Mouse (Mus musculus) hindbrain, embryonic 11.5 days (tissue): ENCODE data around the gene Nfasc. TPM values are rescaled to one million over a fixed set of nuclear protein-coding genes. Genes with fewer than 3 reads are reported as not detected.

ENCODE experiments used
- ATAC-seq: fragments of 200-750 bp; cut with Nextera tagmentation; 2 replicates; pipeline ENCODE4 v1.8.0; 2017; ENCODE audit warnings: mild to moderate bottlenecking, moderate TSS enrichment, moderate library complexity; ENCODE audit not compliant: low FRiP score
- DNase-seq: peaks from one replicate; pipeline ENCODE4 v3.0.0-alpha.2; 2015; ENCODE audit warnings: low spot score
- H3K27ac ChIP-seq: fragments of 300-500 bp; sonication (generic); 2 replicates; pipeline ENCODE4 v1.5.1; 2014; ENCODE audit warnings: mild to moderate bottlenecking, low read depth, low read length
- H3K27me3 ChIP-seq: fragments of 300-500 bp; sonication (generic); 2 replicates; pipeline ENCODE4 v1.6.1; 2014; ENCODE audit warnings: mild to moderate bottlenecking, low read length, moderate library complexity, mixed read lengths; ENCODE audit not compliant: control insufficient read depth, insufficient read depth
- H3K36me3 ChIP-seq: fragments of 300-500 bp; sonication (generic); 2 replicates; pipeline ENCODE4 v1.6.1; 2014; ENCODE audit warnings: mild to moderate bottlenecking, low read length, moderate library complexity, mixed read lengths; ENCODE audit not compliant: control insufficient read depth, insufficient read depth
- H3K4me1 ChIP-seq: fragments of 300-500 bp; sonication (generic); replicated peaks from 2 replicates; pipeline ENCODE4 v1.6.1; 2014; ENCODE audit warnings: low read length, mixed read lengths; ENCODE audit not compliant: control insufficient read depth, insufficient read depth
- H3K4me2 ChIP-seq: fragments of 300-500 bp; sonication (generic); replicated peaks from 2 replicates; pipeline ENCODE4 v1.6.1; 2014; ENCODE audit warnings: mild to moderate bottlenecking, low read depth, low read length
- H3K4me3 ChIP-seq: fragments of 300-500 bp; sonication (generic); 2 replicates; pipeline ENCODE4 v1.5.1; 2014; ENCODE audit warnings: low read depth, low read length
- H3K9ac ChIP-seq: fragments of 300-500 bp; sonication (generic); 2 replicates; pipeline ENCODE4 v1.6.1; 2014; ENCODE audit warnings: low read depth, low read length
- H3K9me3 ChIP-seq: fragments of 300-500 bp; sonication (generic); 2 replicates; pipeline ENCODE4 v1.6.1; 2016; ENCODE audit warnings: low read length; ENCODE audit not compliant: control insufficient read depth
- WGBS: fragments of 180-500 bp; shearing (Covaris S2); extraction: QIAGEN DNeasy Blood & Tissue Kit; methylation state at CpG from one replicate; pipeline ENCODE4 v1.1.7; 2014; 5-methylcytosine and 5-hydroxymethylcytosine counted together
- polyA plus RNA-seq: library from polyadenylated mRNA; unstranded; fragments of >200 nt; fragmentation: Nextera tagmentation; extraction: Ambion mirVana; gene quantifications from 2 replicates; pipeline ENCODE4 v1.2.1, GENCODE M21; 2014

Nfasc gene
- polyA plus RNA-seq, 1 experiment from 2014 or later = 38.0 TPM

GRCm38 (mm10) chr1:132567336-132568125 lies 174.1 kb downstream of the Nfasc start:
- H3K9ac ChIP-seq = no peak overlapping the region
- 85% methylated on average over 11 of the region's 11 CpGs for WGBS
- no peak overlapping the region for H3K27ac ChIP-seq

GRCm38 (mm10) chr1:132565766-132566165 lies 175.8 kb downstream of the Nfasc start:
- H3K4me3 ChIP-seq = no peak overlapping the region
- no peaks in the 10 kb centered on the region for H3K27me3 ChIP-seq
- H3K4me2 ChIP-seq = no peak overlapping the region
- H3K27ac ChIP-seq = no peak overlapping the region
- no peak for DNase-seq
- no peaks in the 10 kb centered on the region for H3K9me3 ChIP-seq
- H3K9ac ChIP-seq = no peak overlapping the region
- no peaks in the 10 kb centered on the region for H3K36me3 ChIP-seq
- 77% methylated on average over 7 of the region's 7 CpGs for WGBS
- ATAC-seq = no peak
- H3K4me1 ChIP-seq = peaks cover 9% of the 10 kb centered on the region

More at GRCm38 (mm10) chr1:132567336-132568125, 174.1 kb downstream of the Nfasc start:
- H3K36me3 ChIP-seq = no peaks in the 10 kb centered on the region
- no peak for ATAC-seq
- DNase-seq = no peak
- H3K4me3 ChIP-seq = no peak overlapping the region
- H3K9me3 ChIP-seq = no peaks in the 10 kb centered on the region
- 0 out of 2 replicates have a peak, but pooled peaks cover 4% of the 10 kb centered on the region for H3K4me1 ChIP-seq
- H3K4me2 ChIP-seq = no peak overlapping the region
- H3K27me3 ChIP-seq = no peaks in the 10 kb centered on the region

GRCm38 (mm10) chr1:132564946-132565345 lies 176.7 kb downstream of the Nfasc start:
- WGBS = 37% methylated on average over 6 of the region's 6 CpGs
- Histone ChIP-seq H3K4me2 (no peak overlapping the region), H3K27ac (no peak overlapping the region), H3K4me3 (no peak overlapping the region), H3K9me3 (no peaks in the 10 kb centered on the region), H3K36me3 (no peaks in the 10 kb centered on the region), H3K27me3 (no peaks in the 10 kb centered on the region), H3K9ac (no peak overlapping the region), H3K4me1 (peaks cover 9% of the 10 kb centered on the region)
- no peak for ATAC-seq
- no peak for DNase-seq

- peak; percentile 68 for ATAC-seq
- Histone ChIP-seq H3K36me3 (no peaks in the 10 kb centered on the region), H3K27ac (peak overlapping the region; percentile 90), H3K4me2 (no peak overlapping the region), H3K4me1 (peaks cover 25% of the 10 kb centered on the region), H3K9ac (no peak overlapping the region), H3K4me3 (no peak overlapping the region), H3K27me3 (no peaks in the 10 kb centered on the region), H3K9me3 (no peaks in the 10 kb centered on the region)
- peak; percentile 73 for DNase-seq
- WGBS = 15% methylated on average over 10 of the region's 10 CpGs
These were observed 179.2 kb downstream of the Nfasc start for GRCm38 (mm10) chr1:132562337-132562795.

GRCm38 (mm10) chr1:132560907-132561700 lies 180.5 kb downstream of the Nfasc start:
- no peak for ATAC-seq
- Histone ChIP-seq H3K4me3 (no peak overlapping the region), H3K36me3 (no peaks in the 10 kb centered on the region), H3K27me3 (no peaks in the 10 kb centered on the region), H3K9me3 (no peaks in the 10 kb centered on the region), H3K4me2 (no peak overlapping the region), H3K27ac (peak overlapping the region; percentile 90), H3K9ac (no peak overlapping the region), H3K4me1 (peaks cover 25% of the 10 kb centered on the region)
- WGBS = 77% methylated on average over 8 of the region's 8 CpGs
- no peak for DNase-seq

GRCm38 (mm10) chr1:132559045-132559444 lies 182.6 kb downstream of the Nfasc start:
- no peaks in the 10 kb centered on the region for H3K9me3 ChIP-seq
- no peak overlapping the region for H3K4me2 ChIP-seq
- DNase-seq (peak; percentile 65), ATAC-seq (peak; percentile 56; the same call in 1 of the 2 replicates)
- no peak overlapping the region for H3K4me3 ChIP-seq
- peaks cover 25% of the 10 kb centered on the region for H3K4me1 ChIP-seq
- H3K36me3 ChIP-seq = no peaks in the 10 kb centered on the region
- H3K9ac ChIP-seq = no peak overlapping the region
- H3K27me3 ChIP-seq = no peaks in the 10 kb centered on the region
- WGBS = 3% methylated on average over 6 of the region's 6 CpGs
- peak overlapping the region; percentile 90 for H3K27ac ChIP-seq

- H3K9me3 ChIP-seq = no peaks in the 10 kb centered on the region
- H3K27ac ChIP-seq = peak overlapping the region; percentile 90
- H3K4me3 ChIP-seq = no peak overlapping the region
- 20% methylated on average over 9 of the region's 9 CpGs for WGBS
- ATAC-seq = peak; percentile 66
- H3K27me3 ChIP-seq = no peaks in the 10 kb centered on the region
- no peak overlapping the region for H3K9ac ChIP-seq
- peak; percentile 71 for DNase-seq
- no peak overlapping the region for H3K4me2 ChIP-seq
- H3K36me3 ChIP-seq = no peaks in the 10 kb centered on the region
- H3K4me1 ChIP-seq = peaks cover 25% of the 10 kb centered on the region
These were observed 183.5 kb downstream of the Nfasc start for GRCm38 (mm10) chr1:132557901-132558631.

GRCm38 (mm10) chr1:132543789-132544188 lies 197.8 kb downstream of the Nfasc start:
- Histone ChIP-seq H3K4me1 (peaks cover 5% of the 10 kb centered on the region; the same call in 1 of the 2 replicates), H3K27ac (0 out of 2 replicates have a peak overlapping the region, but pooled peaks have one; percentile 42), H3K9me3 (no peaks in the 10 kb centered on the region), H3K36me3 (no peaks in the 10 kb centered on the region), H3K9ac (no peak overlapping the region), H3K4me3 (no peak overlapping the region), H3K27me3 (peaks cover 26% of the 10 kb centered on the region), H3K4me2 (no peak overlapping the region)
- no peak for ATAC-seq
- WGBS = 69% methylated on average over 8 of the region's 8 CpGs
- DNase-seq = no peak
